Mouse (Mus musculus) heart, embryonic 12.5 days (tissue): ENCODE results near the gene 2810004N23Rik. TPM values are rescaled to one million over a fixed set of nuclear protein-coding genes. Genes with fewer than 3 reads are reported as not detected.

Experiments
- ATAC-seq: fragments of 200-750 bp; cut with Nextera tagmentation; 2 replicates; pipeline ENCODE4 v1.8.0; 2017; ENCODE audit warnings: moderate TSS enrichment, moderate library complexity; ENCODE audit not compliant: insufficient number of reproducible peaks, low FRiP score
- H3K27ac ChIP-seq: fragments of 300-500 bp; sonication (generic); 2 replicates; pipeline ENCODE4 v1.5.1; 2016; ENCODE audit warnings: mild to moderate bottlenecking, moderate library complexity; ENCODE audit not compliant: poor library complexity, severe bottlenecking
- H3K27me3 ChIP-seq: fragments of 300-500 bp; sonication (generic); replicated peaks from 2 replicates; pipeline ENCODE4 v1.6.1; 2016; ENCODE audit warnings: mild to moderate bottlenecking, moderate library complexity
- H3K36me3 ChIP-seq: fragments of 300-500 bp; sonication (generic); 2 replicates; pipeline ENCODE4 v1.6.1; 2016; ENCODE audit warnings: mild to moderate bottlenecking, moderate library complexity
- H3K4me1 ChIP-seq: fragments of 300-500 bp; sonication (generic); replicated peaks from 2 replicates; pipeline ENCODE4 v1.6.1; 2016; ENCODE audit warnings: mild to moderate bottlenecking
- H3K4me2 ChIP-seq: fragments of 300-500 bp; sonication (generic); 2 replicates; pipeline ENCODE4 v1.6.1; 2016; ENCODE audit warnings: mild to moderate bottlenecking, moderate library complexity
- H3K4me3 ChIP-seq: fragments of 300-500 bp; sonication (generic); 2 replicates; pipeline ENCODE4 v1.5.1; 2016; ENCODE audit warnings: mild to moderate bottlenecking
- H3K9ac ChIP-seq: fragments of 300-500 bp; sonication (generic); 2 replicates; pipeline ENCODE4 v1.6.1; 2016; ENCODE audit warnings: mild to moderate bottlenecking, moderate library complexity
- H3K9me3 ChIP-seq: fragments of 300-500 bp; sonication (generic); replicated peaks from 2 replicates; pipeline ENCODE4 v1.6.1; 2016; ENCODE audit warnings: mild to moderate bottlenecking, moderate library complexity
- WGBS: fragments of 180-500 bp; shearing (Covaris S2); methylation state at CpG from one replicate; pipeline ENCODE4 v1.1.7; 2016; 5-methylcytosine and 5-hydroxymethylcytosine counted together
- polyA plus RNA-seq: library from polyadenylated mRNA; unstranded; fragments of >200 nt; fragmentation: Nextera tagmentation; extraction: Ambion mirVana; gene quantifications from 2 replicates; pipeline ENCODE4 v1.2.1, GENCODE M21; 2016

2810004N23Rik gene
- polyA plus RNA-seq, 1 experiment from 2014 or later, result 57.1 TPM

DNA sequence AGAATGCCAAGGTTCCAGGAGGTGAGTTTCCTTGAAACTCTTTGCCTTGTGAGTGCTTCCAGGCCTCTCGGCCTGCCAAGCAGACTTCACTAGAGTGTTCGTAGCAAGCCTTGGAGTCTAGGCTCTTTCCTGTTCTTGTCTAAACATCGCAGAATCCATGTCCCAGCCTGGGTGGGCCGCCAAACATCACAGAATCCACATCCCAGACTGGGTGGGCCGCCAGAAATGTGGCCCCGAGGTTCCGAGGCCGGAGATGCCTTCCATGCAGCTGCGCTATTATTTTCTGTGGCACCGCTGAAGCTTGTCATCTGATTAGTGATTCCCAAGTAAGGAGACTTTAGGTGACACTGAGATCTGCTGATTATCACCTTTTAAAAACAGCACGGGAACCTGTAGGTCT, 62.4 kb downstream of the 2810004N23Rik start:
- no peak for ATAC-seq

DNA sequence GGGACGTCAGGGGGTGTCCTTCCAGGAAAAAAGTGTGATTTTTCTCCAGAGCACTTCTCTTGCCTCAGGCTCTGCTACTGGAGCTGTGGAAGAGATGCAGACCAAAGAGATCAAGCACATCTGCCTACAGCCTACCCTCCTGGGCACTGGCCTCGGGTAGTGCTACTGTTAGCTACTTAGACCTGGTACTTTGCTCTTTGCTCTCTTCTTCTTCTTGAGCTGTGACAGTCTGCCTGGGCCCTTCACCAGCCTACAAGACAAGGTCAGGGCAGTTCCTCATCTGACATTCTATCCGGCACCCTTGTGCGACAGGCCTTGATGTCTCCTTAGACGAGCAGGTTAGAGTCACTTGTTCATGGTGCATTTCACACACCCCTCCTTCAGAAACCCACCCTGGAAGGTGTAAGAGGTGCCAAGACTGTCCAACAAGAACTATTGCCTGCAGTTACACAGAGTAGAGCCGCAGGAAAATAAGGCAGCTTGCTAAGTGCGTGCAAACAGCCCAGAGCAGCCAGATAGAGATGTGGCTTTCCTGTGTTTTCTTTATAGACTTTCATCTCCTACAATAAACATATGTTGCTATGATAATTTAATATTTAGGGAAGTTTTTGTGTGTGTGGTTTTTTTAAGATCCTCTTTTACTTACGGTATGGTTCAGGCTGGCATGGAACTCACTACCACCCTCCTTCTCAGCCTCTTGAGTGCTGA, 67.0 kb downstream of the 2810004N23Rik start:
- WGBS, result 68% methylated on average over 8 of the region's 8 CpGs
- peaks cover 28% of the 10 kb centered on the region for H3K4me1 ChIP-seq
- no peak overlapping the region for H3K4me2 ChIP-seq
- peaks cover 63% of the 10 kb centered on the region for H3K27me3 ChIP-seq
- no peak overlapping the region for H3K4me3 ChIP-seq
- no peaks in the 10 kb centered on the region for H3K36me3 ChIP-seq
- no peaks in the 10 kb centered on the region for H3K9me3 ChIP-seq
- H3K9ac ChIP-seq, result no peak overlapping the region
- ATAC-seq, result no peak
- no peak overlapping the region for H3K27ac ChIP-seq

More for the DNA sequence above, 62.4 kb downstream of the 2810004N23Rik start:
- H3K27me3 ChIP-seq, result peaks cover 52% of the 10 kb centered on the region
- H3K9me3 ChIP-seq, result no peaks in the 10 kb centered on the region
- H3K27ac ChIP-seq, result no peak overlapping the region
- no peaks in the 10 kb centered on the region for H3K4me1 ChIP-seq
- H3K9ac ChIP-seq, result no peak overlapping the region
- H3K4me3 ChIP-seq, result no peak overlapping the region
- WGBS, result 20% methylated on average over 11 of the region's 11 CpGs
- H3K4me2 ChIP-seq, result no peak overlapping the region
- H3K36me3 ChIP-seq, result no peaks in the 10 kb centered on the region

DNA sequence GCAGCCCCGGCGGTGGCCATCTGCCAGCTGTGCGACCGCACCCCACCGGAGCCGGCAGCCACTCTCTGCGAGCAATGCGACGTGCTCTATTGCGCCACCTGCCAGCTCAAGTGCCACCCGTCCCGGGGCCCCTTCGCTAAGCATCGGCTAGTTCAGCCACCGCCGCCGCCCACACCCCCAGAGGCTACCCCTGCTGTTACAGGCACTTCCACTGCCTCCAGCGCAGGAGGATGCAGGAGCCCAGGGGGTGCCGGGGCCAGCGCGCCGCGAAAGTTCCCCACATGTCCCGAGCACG, 68.5 kb downstream of the 2810004N23Rik start:
- no peak overlapping the region for H3K27ac ChIP-seq
- H3K4me1 ChIP-seq, result peaks cover 28% of the 10 kb centered on the region
- H3K9me3 ChIP-seq, result no peaks in the 10 kb centered on the region
- peaks cover 65% of the 10 kb centered on the region for H3K27me3 ChIP-seq
- peak overlapping the region; percentile 100 for H3K4me2 ChIP-seq
- H3K4me3 ChIP-seq, result peak overlapping the region; percentile 78
- no peak for ATAC-seq
- H3K9ac ChIP-seq, result peak overlapping the region; percentile 26; the same call in 1 of the 2 replicates
- 0% methylated on average over 25 of the region's 25 CpGs for WGBS
- no peaks in the 10 kb centered on the region for H3K36me3 ChIP-seq

DNA sequence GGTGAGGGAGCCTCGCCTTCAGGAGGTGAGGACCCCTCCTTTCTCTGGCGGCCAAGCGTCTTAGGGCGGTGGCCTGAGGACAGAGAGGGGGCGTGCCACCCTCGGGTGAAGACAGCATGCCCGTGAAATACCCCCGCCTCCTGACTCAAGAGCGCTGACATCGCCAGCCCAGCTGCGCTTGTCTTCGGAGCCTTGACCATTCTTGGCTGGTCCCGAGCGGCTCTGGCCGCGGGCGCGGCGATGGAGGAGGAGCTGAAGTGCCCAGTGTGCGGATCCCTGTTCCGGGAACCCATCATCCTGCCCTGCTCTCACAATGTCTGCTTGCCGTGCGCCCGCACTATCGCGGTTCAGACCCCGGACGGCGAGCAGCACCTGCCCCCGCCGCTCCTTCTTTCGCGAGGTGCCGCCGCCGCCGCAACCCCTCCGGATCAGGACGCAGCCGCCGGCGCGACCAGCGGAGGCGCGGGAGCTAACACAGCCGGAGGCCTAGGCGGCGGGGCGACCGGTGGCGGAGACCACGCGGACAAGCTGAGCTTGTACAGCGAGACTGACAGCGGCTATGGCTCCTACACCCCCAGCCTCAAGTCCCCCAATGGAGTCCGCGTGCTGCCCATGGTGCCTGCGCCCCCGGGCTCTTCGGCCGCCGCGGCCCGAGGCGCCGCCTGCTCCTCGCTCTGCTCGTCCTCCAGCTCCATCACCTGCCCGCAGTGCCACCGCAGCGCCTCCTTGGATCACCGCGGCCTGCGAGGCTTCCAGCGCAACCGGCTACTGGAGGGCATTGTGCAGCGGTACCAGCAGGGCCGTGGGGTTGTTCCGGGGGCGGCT, 69.0 kb downstream of the 2810004N23Rik start:
- Histone ChIP-seq H3K9ac (peak overlapping the region; percentile 26; the same call in 1 of the 2 replicates), H3K4me1 (peaks cover 32% of the 10 kb centered on the region), H3K4me2 (peak overlapping the region; percentile 100), H3K36me3 (no peaks in the 10 kb centered on the region), H3K27me3 (peaks cover 60% of the 10 kb centered on the region), H3K27ac (no peak overlapping the region), H3K4me3 (peak overlapping the region; percentile 78), H3K9me3 (no peaks in the 10 kb centered on the region)
- peak; percentile 41 for ATAC-seq
- WGBS, result 1% methylated on average over 80 of the region's 81 CpGs

DNA sequence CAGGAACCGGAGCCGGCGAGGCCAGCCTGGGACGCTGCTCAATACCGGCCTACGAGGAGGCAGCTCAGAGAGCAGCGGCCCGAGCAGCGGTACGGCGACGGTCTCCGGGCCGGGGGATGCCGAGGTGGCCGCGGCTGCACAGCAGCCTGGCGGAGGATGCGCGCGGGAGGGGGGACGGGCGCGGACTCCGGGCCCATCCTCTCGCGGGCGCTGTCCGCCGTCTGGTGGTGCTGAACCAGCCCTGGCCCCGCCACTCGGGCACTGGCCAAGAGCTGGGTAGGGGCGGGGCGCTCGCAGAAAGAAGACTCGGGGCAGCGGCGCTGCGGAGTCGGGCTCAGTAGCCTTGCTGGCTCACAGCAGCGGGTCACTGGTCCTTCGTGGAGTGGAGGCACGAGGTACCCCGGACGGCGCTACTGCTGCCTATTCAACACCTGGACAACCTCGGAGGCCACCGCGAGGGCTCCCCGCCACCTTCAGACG, 69.7 kb downstream of the 2810004N23Rik start:
- Histone ChIP-seq H3K4me2 (peak overlapping the region; percentile 100), H3K9me3 (no peaks in the 10 kb centered on the region), H3K9ac (peak overlapping the region; percentile 64), H3K27ac (peak overlapping the region; percentile 42; the same call in 1 of the 2 replicates), H3K36me3 (no peaks in the 10 kb centered on the region), H3K27me3 (peaks cover 53% of the 10 kb centered on the region), H3K4me3 (peak overlapping the region; percentile 78), H3K4me1 (peaks cover 36% of the 10 kb centered on the region)
- ATAC-seq, result peak; percentile 85
- under 1% methylated on average over 51 of the region's 51 CpGs for WGBS

DNA sequence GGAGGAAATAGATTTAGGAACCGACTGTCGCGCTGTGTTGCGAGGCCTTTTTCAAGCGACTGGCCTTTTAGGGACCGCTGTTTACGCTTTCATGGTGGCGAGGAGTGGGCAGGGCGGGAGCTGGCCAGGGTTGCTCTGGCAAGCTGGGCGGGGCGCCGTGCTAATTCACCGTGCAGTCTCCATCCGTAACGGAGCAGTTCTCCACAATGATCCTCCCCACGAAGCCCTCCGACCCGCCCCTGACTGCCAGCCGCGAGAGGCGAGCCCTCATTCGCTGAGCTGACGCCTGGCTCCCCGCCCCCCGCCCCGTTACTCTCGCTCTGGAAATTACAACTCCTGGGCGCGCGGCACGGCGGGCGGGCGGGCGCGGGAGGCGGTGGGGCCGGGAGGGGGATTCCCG, 70.2 kb downstream of the 2810004N23Rik start, which contains the start of gene Trim67:
Gene Trim67, plus strand, starts transcription at position 385 of the 400 bp plus-strand sequence.
- Histone ChIP-seq H3K9ac (peak within 1 kb of the TSS; percentile 70), H3K9me3 (no peaks in the 10 kb centered on the region), H3K36me3 (no peaks in the 10 kb centered on the region), H3K27me3 (peaks cover 50% of the 10 kb centered on the region), H3K4me2 (peak within 1 kb of the TSS; percentile 100), H3K4me3 (peak within 1 kb of the TSS; percentile 78), H3K27ac (peak within 1 kb of the TSS; percentile 42; the same call in 1 of the 2 replicates), H3K4me1 (peaks cover 36% of the 10 kb centered on the region)
- peak; percentile 70; the same call in 1 of the 2 replicates for ATAC-seq
- under 1% methylated on average over 38 of the region's 39 CpGs for WGBS

DNA sequence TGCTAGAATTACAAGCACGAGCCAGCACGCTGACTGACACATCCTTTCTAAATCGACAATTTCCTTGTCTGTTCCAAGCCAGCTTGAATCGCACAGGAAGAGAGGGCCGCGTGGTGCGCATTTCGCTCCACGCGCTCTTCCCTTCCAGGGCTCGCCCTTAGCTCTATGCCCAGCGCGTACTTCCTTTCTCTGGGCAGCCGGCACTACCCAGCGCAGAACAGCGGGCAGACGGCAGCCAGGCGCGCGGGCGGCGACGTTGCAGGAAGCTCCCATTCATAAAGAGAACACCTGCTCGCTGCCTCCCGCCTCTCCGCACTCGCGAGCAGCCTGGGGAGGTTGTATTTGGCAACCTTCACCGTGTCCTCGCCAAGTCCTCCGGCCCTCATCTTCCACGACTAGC, 70.7 kb downstream of the 2810004N23Rik start:
- Histone ChIP-seq H3K9me3 (no peaks in the 10 kb centered on the region), H3K27ac (0 out of 2 replicates have a peak overlapping the region, but pooled peaks have one; percentile 37), H3K4me2 (peak overlapping the region; percentile 100), H3K36me3 (no peaks in the 10 kb centered on the region), H3K4me1 (peaks cover 36% of the 10 kb centered on the region), H3K4me3 (peak overlapping the region; percentile 78), H3K9ac (peak overlapping the region; percentile 70), H3K27me3 (peaks cover 45% of the 10 kb centered on the region)
- under 1% methylated on average over 32 of the region's 32 CpGs for WGBS
- no peak for ATAC-seq

DNA sequence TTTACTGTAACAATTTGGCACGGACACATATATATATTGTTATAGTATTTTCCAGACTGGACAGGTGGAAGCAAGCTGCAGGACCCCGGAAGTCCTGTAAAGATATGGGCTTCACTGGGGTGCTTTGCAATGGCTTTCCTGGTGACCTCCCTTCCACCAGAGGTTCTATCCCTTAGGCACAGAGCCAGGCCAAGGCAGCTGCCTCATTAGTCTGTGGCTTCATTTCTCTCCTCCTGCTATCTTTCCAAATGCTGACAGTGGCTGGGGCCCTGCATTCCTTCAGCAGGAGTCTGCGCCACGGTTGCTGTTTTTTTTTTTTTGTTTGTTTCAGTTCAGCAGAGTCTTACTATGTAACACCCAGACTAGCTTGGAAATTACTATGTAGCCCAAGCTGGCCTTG, 71.2 kb downstream of the 2810004N23Rik start:
- Histone ChIP-seq H3K36me3 (no peaks in the 10 kb centered on the region), H3K27me3 (peaks cover 41% of the 10 kb centered on the region), H3K9ac (peak overlapping the region; percentile 70), H3K4me2 (peak overlapping the region; percentile 100), H3K4me1 (peaks cover 36% of the 10 kb centered on the region), H3K4me3 (peak overlapping the region; percentile 78), H3K27ac (no peak overlapping the region), H3K9me3 (no peaks in the 10 kb centered on the region)
- WGBS, result 34% methylated on average over 4 of the region's 4 CpGs
- ATAC-seq, result no peak

DNA sequence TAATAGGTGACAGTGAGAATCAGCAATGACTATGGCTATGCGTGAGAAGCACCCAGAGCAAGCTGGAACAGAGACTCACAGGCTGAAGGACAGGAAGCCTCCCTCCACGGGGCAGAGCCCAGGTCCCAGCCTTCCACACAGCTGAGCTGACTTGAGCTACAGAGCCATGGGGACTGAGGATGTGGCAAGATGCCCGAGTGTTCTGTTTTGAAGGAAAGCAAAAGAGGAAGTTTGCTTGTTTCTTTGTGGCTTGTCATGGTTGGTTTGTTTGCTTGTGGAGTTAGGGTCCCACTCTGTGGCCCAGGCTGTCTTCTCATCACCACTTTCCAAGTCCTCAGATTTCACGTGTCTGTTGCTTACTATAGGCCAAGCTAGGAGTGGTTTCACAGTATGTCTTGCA, 72.2 kb downstream of the 2810004N23Rik start:
- 72% methylated on average over 4 of the region's 4 CpGs for WGBS
- Histone ChIP-seq H3K9ac (no peak overlapping the region), H3K27me3 (peaks cover 30% of the 10 kb centered on the region)

More for the DNA sequence above, 72.2 kb downstream of the 2810004N23Rik start:
- H3K4me3 ChIP-seq, result no peak overlapping the region
- no peak overlapping the region for H3K4me2 ChIP-seq
- peaks cover 44% of the 10 kb centered on the region for H3K4me1 ChIP-seq
- ATAC-seq, result no peak
- no peaks in the 10 kb centered on the region for H3K9me3 ChIP-seq
- H3K27ac ChIP-seq, result no peak overlapping the region
- H3K36me3 ChIP-seq, result no peaks in the 10 kb centered on the region
